Mouse (Mus musculus): ENCODE results near the gene Fcna.

DNA sequence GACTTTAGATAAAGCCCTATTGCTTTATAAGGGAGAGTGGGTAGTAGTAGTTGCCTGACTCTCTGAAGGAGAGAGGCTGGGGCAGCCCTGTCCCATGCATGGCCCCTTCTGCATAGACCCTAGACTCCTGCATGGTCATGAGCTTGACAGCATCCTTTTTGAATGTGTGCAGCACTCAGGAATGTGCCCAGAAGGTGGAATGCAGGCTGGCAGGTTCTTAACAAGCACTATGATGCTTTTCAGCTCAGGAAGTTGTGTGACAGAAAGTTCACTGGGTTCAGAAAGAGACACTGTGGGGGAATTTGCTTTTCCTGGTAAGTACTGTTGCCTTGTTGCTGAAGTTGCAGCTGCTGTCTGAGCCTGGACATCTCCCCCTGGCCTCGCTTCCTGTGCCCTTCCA, 26.7 kb upstream of the Fcna start:
- no peak for TF ChIP-seq POLR2A (IDR thresholded peaks at IDR 0.05; ENCODE audit: control insufficient read depth in 1 of 2, insufficient read depth in 1 of 2, low read depth in 1 of 2, low read length in 2 of 2, poor library complexity in 1 of 2)
- no peak for TF ChIP-seq MAX (IDR thresholded peaks at IDR 0.05; ENCODE audit: low read length)
- no peak for TF ChIP-seq UBTF (IDR thresholded peaks at IDR 0.05; ENCODE audit: borderline replicate concordance, insufficient read depth, low read depth, low read length)
- TF ChIP-seq ETS1 (IDR thresholded peaks at IDR 0.05; ENCODE audit: low read depth, low read length) = no peak
- no peak for TF ChIP-seq NRF1 (IDR thresholded peaks at IDR 0.05; ENCODE audit: insufficient read depth, low read depth, low read length, poor library complexity, severe bottlenecking)
- no peak for TF ChIP-seq CTCF (IDR thresholded peaks at IDR 0.05 in 2 of 3, conservative IDR thresholded peaks at IDR 0.05 in 1 of 3; ENCODE audit: control insufficient read depth in 1 of 3, insufficient read depth in 1 of 3, low read depth in 2 of 3, low read length in 3 of 3, poor library complexity in 1 of 3, severe bottlenecking in 1 of 3)
- TF ChIP-seq MYC (IDR thresholded peaks at IDR 0.05; ENCODE audit: low read depth, low read length) = no peak
- no peak for TF ChIP-seq CHD1 (IDR thresholded peaks at IDR 0.05; ENCODE audit: low read depth, low read length)
- TF ChIP-seq CHD2 (IDR thresholded peaks at IDR 0.05; ENCODE audit: low read length) = no peak
- TF ChIP-seq POLR2AphosphoS2 (IDR thresholded peaks at IDR 0.05; ENCODE audit: low read length) = no peak
- no peak for TF ChIP-seq USF1 (IDR thresholded peaks at IDR 0.05; ENCODE audit: low read depth, low read length)
- no peak for TF ChIP-seq E2F4 (IDR thresholded peaks at IDR 0.05; ENCODE audit: borderline replicate concordance, low read depth, low read length)
- TF ChIP-seq TBP (IDR thresholded peaks at IDR 0.05; ENCODE audit: low read depth, low read length) = no peak
- TF ChIP-seq ZNF384 (IDR thresholded peaks at IDR 0.05; ENCODE audit: low read depth, low read length) = no peak
